8 mouse cellular contexts compared by ENCODE assay signal in genomic region chr16:17148084-17148483, GRCm38 (mm10). TPM values are rescaled to one million over a fixed set of nuclear protein-coding genes. Genes with fewer than 3 reads are reported as not detected.
A peak's percentile ranks its signal among the peaks of the same experiment; 100 is the strongest.
DNase-seq lines count a peak whose midpoint lies in the region; ATAC-seq and TF ChIP-seq lines count a peak whose summit lies in the region.

No protein-coding gene starts in this region.

- TF ChIP-seq EP300 in ES-Bruce4 (IDR thresholded peaks at IDR 0.05; ENCODE audit: insufficient read depth, low read depth, low read length), result no peak

- no peaks in the 10 kb centered on the region for H3K9me3 ChIP-seq in heart, embryonic 11.5 days (replicated peaks; ENCODE audit: control insufficient read depth, low read length)
- H3K9me3 ChIP-seq in ES-Bruce4 (replicated peaks; ENCODE audit: control insufficient read depth, insufficient read depth, low read length, poor library complexity, severe bottlenecking), result no peaks in the 10 kb centered on the region
- no peaks in the 10 kb centered on the region for H3K9me3 ChIP-seq in hindbrain, embryonic 12.5 days (replicated peaks)

- peak overlapping the region; percentile 100 for H3K4me2 ChIP-seq in heart, embryonic 11.5 days
- peak overlapping the region; percentile 93 for H3K4me2 ChIP-seq in hindbrain, embryonic 12.5 days (replicated peaks)

- peak overlapping the region; percentile 61 for H3K4me3 ChIP-seq in heart, embryonic 11.5 days (ENCODE audit: low read depth, low read length)
- peak overlapping the region; percentile 69 for H3K4me3 ChIP-seq in ES-Bruce4 (ENCODE audit: low read depth, low read length)
- peak overlapping the region; percentile 55 for H3K4me3 ChIP-seq in hindbrain, embryonic 12.5 days
- peak overlapping the region; percentile 84 for H3K4me3 ChIP-seq in testis, adult 2 months (ENCODE audit: control insufficient read depth, low read depth, low read length)

- no peak for TF ChIP-seq POLR2A in ES-Bruce4 (IDR thresholded peaks at IDR 0.05; ENCODE audit: insufficient read depth, low read length)
- TF ChIP-seq POLR2A in testis, adult 2 months (IDR thresholded peaks at IDR 0.05; ENCODE audit: control insufficient read depth, low read depth, low read length), result no peak

- H3K4me1 ChIP-seq in heart, embryonic 11.5 days (ENCODE audit: control insufficient read depth, insufficient read depth, low read length), result peaks cover 11% of the 10 kb centered on the region
- no peaks in the 10 kb centered on the region for H3K4me1 ChIP-seq in ES-Bruce4 (ENCODE audit: control insufficient read depth, insufficient read depth, low read length)
- peaks cover 12% of the 10 kb centered on the region for H3K4me1 ChIP-seq in hindbrain, embryonic 12.5 days
- H3K4me1 ChIP-seq in testis, adult 2 months (ENCODE audit: control insufficient read depth, insufficient read depth, low read length), result peaks cover 5% of the 10 kb centered on the region

- no peak for ATAC-seq in heart, embryonic 11.5 days (replicated peaks; ENCODE audit: insufficient number of reproducible peaks, low FRiP score, low TSS enrichment)
- 0 out of 2 replicates have a peak, but pooled peaks have one; percentile 14 for ATAC-seq in hindbrain, embryonic 12.5 days (ENCODE audit: low FRiP score)

- intact Hi-C loops in heart, postnatal 36 days (cut with DNase I), result loop anchor here (5.0 kb wide), 1 partner anchor 59 kb away; the partner anchor contains the start of gene Rimbp3

- peak; percentile 48 for TF ChIP-seq CTCF in ES-Bruce4 (IDR thresholded peaks at IDR 0.05; ENCODE audit: low read depth, low read length)
- TF ChIP-seq CTCF in testis, adult 2 months (IDR thresholded peaks at IDR 0.05; ENCODE audit: control insufficient read depth, insufficient read depth, insufficient replicate concordance, low read depth, low read length), result no peak

- peaks cover 3% of the 10 kb centered on the region; the same call in 1 of the 2 replicates for H3K27me3 ChIP-seq in heart, embryonic 11.5 days (ENCODE audit: control insufficient read depth, insufficient read depth, low read length)
- H3K27me3 ChIP-seq in ES-Bruce4 (ENCODE audit: control insufficient read depth, insufficient read depth, low read length, poor library complexity, severe bottlenecking), result no peaks in the 10 kb centered on the region
- H3K27me3 ChIP-seq in hindbrain, embryonic 12.5 days, result peaks cover 12% of the 10 kb centered on the region
- no peaks in the 10 kb centered on the region for H3K27me3 ChIP-seq in testis, adult 2 months (ENCODE audit: control insufficient read depth, insufficient read depth, low read length)

- H3K9ac ChIP-seq in heart, embryonic 11.5 days (ENCODE audit: low read depth, low read length), result no peak overlapping the region; the same call in 1 of the 2 replicates
- peak overlapping the region; percentile 66 for H3K9ac ChIP-seq in ES-Bruce4 (ENCODE audit: low read depth, poor library complexity, severe bottlenecking)
- peak overlapping the region; percentile 29; the same call in 1 of the 2 replicates for H3K9ac ChIP-seq in hindbrain, embryonic 12.5 days

- H3K36me3 ChIP-seq in heart, embryonic 11.5 days (ENCODE audit: control insufficient read depth, insufficient read depth, low read length), result peaks cover 9% of the 10 kb centered on the region
- peaks cover 7% of the 10 kb centered on the region for H3K36me3 ChIP-seq in ES-Bruce4 (ENCODE audit: control insufficient read depth, insufficient read depth, low read length, poor library complexity, severe bottlenecking)
- H3K36me3 ChIP-seq in hindbrain, embryonic 12.5 days, result peaks cover 21% of the 10 kb centered on the region
- no peaks in the 10 kb centered on the region for H3K36me3 ChIP-seq in testis, adult 2 months (ENCODE audit: control insufficient read depth, insufficient read depth, low read length)

- 6% methylated on average over 16 of the region's 16 CpGs for WGBS in heart, embryonic 11.5 days (ENCODE audit: insufficient replicate concordance)
- WGBS in hindbrain, embryonic 12.5 days, result 6% methylated on average over 16 of the region's 16 CpGs

- no peak for DNase-seq in heart, postnatal 36 days
- DNase-seq in embryo, embryonic 10.5 days (ENCODE audit: low spot score), result peak; percentile 72
- DNase-seq in lung, postnatal 4 days, result peak; percentile 51 to 52
- no peak for DNase-seq in adrenal gland, postnatal 25 days

- no peak overlapping the region for H3K27ac ChIP-seq in heart, embryonic 11.5 days (ENCODE audit: low read depth, low read length)
- no peak overlapping the region for H3K27ac ChIP-seq in ES-Bruce4 (ENCODE audit: insufficient read depth, low read length)
- H3K27ac ChIP-seq in hindbrain, embryonic 12.5 days, result no peak overlapping the region
- H3K27ac ChIP-seq in testis, adult 2 months (ENCODE audit: control insufficient read depth, insufficient read depth, low read depth, low read length), result no peak overlapping the region

RNA-seq across cellular contexts. Expression of gene Ccdc116, which starts 1.1 kb away (rescaled TPM):
- 0.07 TPM in 1 of 2 replicates, not detected in the other for polyA plus RNA-seq in heart, embryonic 11.5 days (2014; fragmentation: Nextera tagmentation; extraction: Ambion mirVana)
- not detected for total RNA-seq in heart, postnatal 36 days (2021)
- 1.5 and 1.7 TPM in 2 replicates for polyA plus RNA-seq in ES-Bruce4 (2011; ENCODE audit: insufficient read depth, insufficient read length, low read depth, missing spikeins)
- polyA plus RNA-seq in hindbrain, embryonic 12.5 days (2016; fragmentation: Nextera tagmentation; extraction: Ambion mirVana), result 0.79 and 1.6 TPM in 2 replicates
- polyA plus RNA-seq in testis, adult 2 months (2012; rRNA removed), result 276 and 291 TPM in 2 replicates
- 0.39 TPM in 1 of 2 replicates, not detected in the other for total RNA-seq in adrenal gland, postnatal 25 days (2021)

RNA-seq across cellular contexts. Expression of gene Ydjc, which starts 3.7 kb away (rescaled TPM):
- 4.6 and 5.8 TPM in 2 replicates for polyA plus RNA-seq in heart, embryonic 11.5 days (2014; fragmentation: Nextera tagmentation; extraction: Ambion mirVana)
- total RNA-seq in heart, postnatal 36 days (2021), result 1 to 10 TPM; 1.6 to 1.7 TPM
- polyA plus RNA-seq in ES-Bruce4 (2011; ENCODE audit: insufficient read depth, insufficient read length, low read depth, missing spikeins), result 15.3 and 15.5 TPM in 2 replicates
- 14.0 and 17.5 TPM in 2 replicates for polyA plus RNA-seq in hindbrain, embryonic 12.5 days (2016; fragmentation: Nextera tagmentation; extraction: Ambion mirVana)
- polyA plus RNA-seq in testis, adult 2 months (2012; rRNA removed), result 51.5 and 58.7 TPM in 2 replicates
- 4.5 and 7.0 TPM in 2 replicates for total RNA-seq in adrenal gland, postnatal 25 days (2021)

RNA-seq across cellular contexts. Expression of gene Sdf2l1, which starts 15.9 kb away (rescaled TPM):
- polyA plus RNA-seq in heart, embryonic 11.5 days (2014; fragmentation: Nextera tagmentation; extraction: Ambion mirVana), result 61.9 and 63.6 TPM in 2 replicates
- total RNA-seq in heart, postnatal 36 days (2021), result 10 to 100 TPM; 11.5 to 17.7 TPM
- polyA plus RNA-seq in ES-Bruce4 (2011; ENCODE audit: insufficient read depth, insufficient read length, low read depth, missing spikeins), result 21.0 and 26.1 TPM in 2 replicates
- polyA plus RNA-seq in hindbrain, embryonic 12.5 days (2016; fragmentation: Nextera tagmentation; extraction: Ambion mirVana), result 57.6 and 67.0 TPM in 2 replicates
- polyA plus RNA-seq in testis, adult 2 months (2012; rRNA removed), result 77.4 and 82.4 TPM in 2 replicates
- total RNA-seq in adrenal gland, postnatal 25 days (2021), result 27.9 and 28.0 TPM in 2 replicates

RNA-seq across cellular contexts. Expression of gene 2610318N02Rik, which starts 23.1 kb away (rescaled TPM):
- polyA plus RNA-seq in heart, embryonic 11.5 days (2014; fragmentation: Nextera tagmentation; extraction: Ambion mirVana), result 37.0 and 41.5 TPM in 2 replicates
- not detected for total RNA-seq in heart, postnatal 36 days (2021)
- 44.0 and 55.6 TPM in 2 replicates for polyA plus RNA-seq in ES-Bruce4 (2011; ENCODE audit: insufficient read depth, insufficient read length, low read depth, missing spikeins)
- 55.0 and 60.0 TPM in 2 replicates for polyA plus RNA-seq in hindbrain, embryonic 12.5 days (2016; fragmentation: Nextera tagmentation; extraction: Ambion mirVana)
- polyA plus RNA-seq in testis, adult 2 months (2012; rRNA removed), result 3,527 and 3,682 TPM in 2 replicates
- total RNA-seq in adrenal gland, postnatal 25 days (2021), result 1.5 TPM in 1 of 2 replicates, not detected in the other

RNA-seq across cellular contexts. Expression of gene Ppil2, which starts 37.0 kb away (rescaled TPM):
- polyA plus RNA-seq in heart, embryonic 11.5 days (2014; fragmentation: Nextera tagmentation; extraction: Ambion mirVana), result 104 and 108 TPM in 2 replicates
- total RNA-seq in heart, postnatal 36 days (2021), result 10 to 100 TPM; 39.7 to 40.4 TPM
- polyA plus RNA-seq in ES-Bruce4 (2011; ENCODE audit: insufficient read depth, insufficient read length, low read depth, missing spikeins), result 128 and 139 TPM in 2 replicates
- polyA plus RNA-seq in hindbrain, embryonic 12.5 days (2016; fragmentation: Nextera tagmentation; extraction: Ambion mirVana), result 154 and 157 TPM in 2 replicates
- 75.3 and 88.8 TPM in 2 replicates for polyA plus RNA-seq in testis, adult 2 months (2012; rRNA removed)
- total RNA-seq in adrenal gland, postnatal 25 days (2021), result 101 and 118 TPM in 2 replicates

Comparison
In these comparisons a context has a peak if more than half of its experiments do, and no peak if none do; other contexts are left out.
1. DNase-seq: peak in embryo, embryonic 10.5 days (single experiment) and lung, postnatal 4 days (2 of 2); none in heart, postnatal 36 days (0 of 2) and adrenal gland, postnatal 25 days (single experiment).
2. RNA of gene Ccdc116, which starts 1.1 kb away (polyA plus RNA-seq): 276 to 291 TPM in testis, adult 2 months; 1.5 to 1.7 TPM in ES-Bruce4, 0.79 to 1.6 TPM in hindbrain, embryonic 12.5 days and 0.07 TPM in heart, embryonic 11.5 days; every median in the first group is over 100 times any median in the second.
3. Peak in every context shown above with its lines, with median percentiles within 50 percentile points of each other: H3K4me3 ChIP-seq.